Mouse (Mus musculus) layer of hippocampus, adult 11-12 months (tissue): ENCODE data around the gene Dnajb2.

Experiments used
- DNase-seq: peaks from one replicate; pipeline ENCODE4 v3.0.0; 2022; ENCODE audit warnings: low spot score

Gene Dnajb2

DNA sequence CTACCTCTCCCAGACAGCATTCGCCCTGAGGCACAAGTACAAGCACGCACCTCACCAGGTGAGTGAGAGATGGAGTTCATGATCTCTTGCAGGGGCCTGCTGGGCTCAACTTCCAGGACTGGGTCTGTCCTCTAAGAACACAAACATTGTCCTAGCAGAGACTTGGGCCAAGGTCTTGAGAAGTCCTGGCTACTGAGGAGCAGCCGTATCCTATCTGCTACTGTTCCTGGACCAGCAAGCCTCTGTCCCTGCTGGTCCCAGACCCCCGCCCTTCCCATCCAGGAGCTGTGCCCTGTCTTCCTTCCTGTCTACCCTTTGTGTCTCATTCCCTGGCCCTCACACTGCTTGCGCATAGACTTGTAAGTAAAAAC lies 57.1 kb downstream of the Dnajb2 start:
- DNase-seq: no peak

DNA sequence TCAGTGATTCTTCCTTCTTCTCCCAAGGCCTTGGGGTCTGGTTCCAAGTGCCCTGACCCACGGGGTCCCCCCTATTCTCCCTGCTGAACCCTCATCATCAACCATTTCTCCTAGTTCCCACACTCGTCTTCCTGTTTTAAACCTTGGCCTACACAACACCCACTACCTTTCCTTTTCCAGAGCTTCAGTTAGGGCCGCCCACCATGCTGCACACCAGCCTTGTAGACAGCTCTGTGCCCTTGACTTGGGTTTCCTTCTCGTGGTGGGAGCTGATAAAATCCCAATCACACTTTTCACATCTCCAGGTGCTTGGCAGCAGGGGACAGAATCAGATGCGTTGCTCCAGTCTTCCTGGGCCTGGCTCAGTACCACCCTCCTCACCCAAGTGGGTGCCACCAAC lies 58.1 kb downstream of the Dnajb2 start:
- no peak for DNase-seq
